Mouse (Mus musculus) lung, adult 2 months (tissue): ENCODE measurements around the gene Ap4s1. TPM values are rescaled to one million over a fixed set of nuclear protein-coding genes. Genes with fewer than 3 reads are reported as not detected.
A peak's percentile ranks its signal among the peaks of the same experiment; 100 is the strongest.

Source experiments
- DNase-seq: peaks from one replicate; pipeline ENCODE4 v3.0.0; 2022
- H3K4me1 ChIP-seq: fragments of 200-500 bp; 2 replicates; pipeline ENCODE4 v1.6.1; 2011; ENCODE audit warnings: low read length; ENCODE audit not compliant: control insufficient read depth, insufficient read depth
- H3K4me3 ChIP-seq: fragments of 200-500 bp; replicated peaks from 2 replicates; pipeline ENCODE3; 2011; ENCODE audit warnings: low read depth, mild to moderate bottlenecking, control low read depth, low read length; ENCODE audit errors: extremely low read depth
- CTCF ChIP-seq: fragments of 200-500 bp; IDR thresholded peaks from 2 replicates; pipeline ENCODE4 v1.5.1; 2011; ENCODE audit warnings: mild to moderate bottlenecking, low read length, control low read depth; ENCODE audit not compliant: insufficient read depth
- POLR2A ChIP-seq: fragments of 200-500 bp; IDR thresholded peaks from 2 replicates; pipeline ENCODE4 v1.6.1; 2011; ENCODE audit warnings: low read depth, mild to moderate bottlenecking, control low read depth, low read length, borderline replicate concordance; ENCODE audit errors: extremely low read depth
- WGBS: fragments of 180-500 bp; shearing (Covaris S2); methylation state at CpG from one replicate; pipeline ENCODE4 v1.1.7; 2018; 5-methylcytosine and 5-hydroxymethylcytosine counted together
- polyA plus RNA-seq: library from polyadenylated mRNA; depleted of rRNA; stranded (reverse); fragments of >200 nt; gene quantifications from 2 replicates; pipeline ENCODE4 v1.2.3, GENCODE M21; 2012

Gene Ap4s1
- polyA plus RNA-seq, 1 experiment, result 8.8 TPM

DNA sequence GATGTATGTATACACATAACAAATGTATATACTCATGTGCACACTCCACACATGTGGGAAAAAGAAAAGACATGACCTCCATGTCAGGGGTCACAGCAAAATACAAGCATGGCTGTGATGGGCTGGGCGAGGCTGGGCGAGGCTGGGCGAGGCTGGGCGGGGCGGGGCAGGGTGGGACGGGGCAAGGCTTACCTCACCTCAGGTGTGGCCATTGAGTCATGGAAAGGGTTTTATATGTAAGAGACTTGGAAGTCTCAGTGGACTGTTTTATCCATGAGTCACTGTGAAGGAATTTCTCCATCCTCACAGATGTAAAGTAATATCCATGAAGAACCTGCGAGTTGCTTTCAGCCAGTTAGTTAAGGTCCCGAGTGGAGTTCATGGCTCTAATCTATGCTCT, 31.0 kb downstream of the Ap4s1 start:
- 87% methylated on average over 8 of the region's 8 CpGs for WGBS
- H3K4me1 ChIP-seq, result no peaks in the 10 kb centered on the region
- TF ChIP-seq POLR2A (no peak), CTCF (no peak)
- no peak for DNase-seq
- no peak overlapping the region for H3K4me3 ChIP-seq

GRCm38 (mm10) chr12:51729058-51729457, 38.2 kb downstream of the Ap4s1 start:
- Histone ChIP-seq H3K4me1 (no peaks in the 10 kb centered on the region; the same call in 1 of the 2 replicates), H3K4me3 (no peak overlapping the region)
- no peak for DNase-seq
- 28% methylated on average over 11 of the region's 11 CpGs for WGBS
- TF ChIP-seq POLR2A, result no peak

- TF ChIP-seq CTCF, result no peak
- no peak for TF ChIP-seq POLR2A
- DNase-seq, result no peak
- WGBS, result 96% methylated on average over 9 of the region's 9 CpGs
- no peaks in the 10 kb centered on the region; the same call in 1 of the 2 replicates for H3K4me1 ChIP-seq
- H3K4me3 ChIP-seq, result no peak overlapping the region
Observed at GRCm38 (mm10) chr12:51729827-51730226, 39.0 kb downstream of the Ap4s1 start.

DNA sequence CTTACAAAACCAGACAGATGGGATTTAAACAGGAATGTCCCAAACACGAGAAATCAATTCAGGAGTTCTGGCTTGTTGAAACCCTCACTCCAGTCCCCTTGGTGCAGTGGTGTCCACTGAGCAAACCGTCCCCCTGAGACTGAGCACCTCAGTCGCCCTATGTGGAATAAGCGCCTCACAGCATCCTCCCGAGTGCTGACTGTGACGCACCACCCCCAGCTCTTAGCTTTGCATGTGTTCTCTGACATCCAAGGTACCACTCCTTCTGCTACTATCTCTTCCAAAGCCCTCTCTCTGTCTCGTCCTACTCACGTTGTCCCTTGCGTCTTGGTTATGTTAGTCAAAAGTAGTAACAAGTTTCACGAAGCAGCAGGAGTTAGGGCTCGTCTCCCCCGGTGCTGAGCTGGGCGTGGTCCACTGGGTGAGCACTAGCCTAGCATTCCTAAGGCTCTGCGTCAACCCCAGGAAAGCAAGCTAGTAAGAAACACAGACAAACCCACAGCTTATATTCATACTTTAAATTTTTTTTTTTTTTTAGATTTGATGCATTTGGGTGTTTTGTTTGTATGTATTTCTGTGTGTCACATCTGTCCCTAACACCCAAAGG, 43.9 kb downstream of the Ap4s1 start:
- 53% methylated on average over 14 of the region's 14 CpGs for WGBS
- TF ChIP-seq CTCF, result no peak
- TF ChIP-seq POLR2A, result no peak
- DNase-seq, result peak; percentile 25
- Histone ChIP-seq H3K4me1 (no peaks in the 10 kb centered on the region; the same call in 1 of the 2 replicates), H3K4me3 (peak overlapping the region; percentile 55)

GRCm38 (mm10) chr12:51735840-51736271, 45.0 kb downstream of the Ap4s1 start:
- WGBS, result 46% methylated on average over 7 of the region's 7 CpGs
- TF ChIP-seq POLR2A, result no peak
- no peak for TF ChIP-seq CTCF
- DNase-seq, result no peak
- no peaks in the 10 kb centered on the region for H3K4me1 ChIP-seq
- H3K4me3 ChIP-seq, result no peak overlapping the region

GRCm38 (mm10) chr12:51736381-51736780, 45.5 kb downstream of the Ap4s1 start:
- H3K4me3 ChIP-seq, result no peak overlapping the region
- WGBS, result 75% methylated on average over 3 of the region's 3 CpGs
- H3K4me1 ChIP-seq, result no peaks in the 10 kb centered on the region
- no peak for TF ChIP-seq CTCF
- TF ChIP-seq POLR2A, result no peak
- DNase-seq, result no peak

DNA sequence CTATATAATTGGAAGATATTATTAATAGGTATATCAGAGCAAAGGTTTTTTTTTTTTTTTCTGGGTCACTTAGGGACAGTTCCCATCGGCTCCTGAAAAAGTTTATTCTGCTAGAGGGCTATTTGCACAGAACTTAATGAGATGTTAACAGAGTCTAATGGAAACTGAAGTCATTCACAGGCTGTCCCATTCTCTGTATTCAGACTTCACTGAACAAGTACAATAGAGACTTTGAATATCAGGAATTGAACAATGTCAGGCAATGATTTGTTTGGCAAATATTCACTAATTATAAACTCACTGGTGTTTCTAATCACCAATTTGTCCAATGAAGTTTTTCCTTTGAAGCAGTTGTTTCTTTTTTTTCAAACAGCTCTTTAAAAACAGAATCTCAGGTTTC, 46.0 kb downstream of the Ap4s1 start:
- DNase-seq, result no peak
- WGBS, result 46% methylated on average over 1 of the region's 1 CpGs
- H3K4me3 ChIP-seq, result no peak overlapping the region
- no peak for TF ChIP-seq CTCF
- no peak for TF ChIP-seq POLR2A
- no peaks in the 10 kb centered on the region for H3K4me1 ChIP-seq

DNA sequence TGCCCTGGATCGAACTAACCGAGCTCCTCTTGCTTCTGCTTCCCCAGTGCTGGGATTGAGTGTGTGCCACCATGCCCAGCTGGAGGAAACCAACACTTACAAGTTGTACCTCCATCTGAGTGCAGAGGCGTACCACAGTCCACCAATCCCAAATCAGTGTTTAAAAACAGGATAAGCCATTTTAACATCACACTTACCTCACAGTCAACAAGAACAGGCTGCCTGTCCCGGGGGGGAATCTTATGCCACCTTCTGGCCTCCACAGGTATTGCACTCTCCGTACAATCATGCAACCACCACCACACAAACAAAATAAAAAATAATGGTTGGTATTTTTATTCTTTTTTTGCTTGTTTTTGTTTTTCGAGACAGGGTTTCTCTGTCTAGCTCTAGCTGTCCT, 50.9 kb downstream of the Ap4s1 start:
- peak; percentile 61 for TF ChIP-seq CTCF
- no peak for TF ChIP-seq POLR2A
- H3K4me3 ChIP-seq, result no peak overlapping the region
- WGBS, result 81% methylated on average over 6 of the region's 6 CpGs
- DNase-seq, result no peak
- no peaks in the 10 kb centered on the region for H3K4me1 ChIP-seq

GRCm38 (mm10) chr12:51744957-51745356, 54.1 kb downstream of the Ap4s1 start:
- H3K4me1 ChIP-seq, result no peaks in the 10 kb centered on the region
- TF ChIP-seq POLR2A (no peak), CTCF (no peak)
- DNase-seq, result no peak
- 70% methylated on average over 6 of the region's 6 CpGs for WGBS
- H3K4me3 ChIP-seq, result no peak overlapping the region

GRCm38 (mm10) chr12:51747348-51747747, 56.5 kb downstream of the Ap4s1 start:
- Histone ChIP-seq H3K4me1 (no peaks in the 10 kb centered on the region), H3K4me3 (no peak overlapping the region)
- no peak for TF ChIP-seq CTCF
- TF ChIP-seq POLR2A, result no peak
- WGBS, result 85% methylated on average over 2 of the region's 2 CpGs
- DNase-seq, result no peak
